Mouse (Mus musculus) spleen, embryonic (tissue): Measurements from ENCODE around the gene Cdk14.
"Not testable (repeated sequence)": the region's sequence is repeated elsewhere in the genome, so short reads cannot be mapped to it uniquely, and the experiment has no call there.

Experiments
- CTCF ChIA-PET: fragments of 350-600 bp; sonication (Branson Sonifier 250); formaldehyde crosslinking; loops from one replicate; lab custom pipeline; 2022; lab: Charles Lee

Gene Cdk14

GRCm38 (mm10) chr5:5265861-5266786 is 154.0 kb downstream of the Cdk14 start:
- CTCF ChIA-PET: no interaction called here

- CTCF ChIA-PET: no interaction called here
These were observed 154.7 kb downstream of the Cdk14 start for GRCm38 (mm10) chr5:5265401-5265841.

GRCm38 (mm10) chr5:5264712-5265111 is 155.4 kb downstream of the Cdk14 start:
- CTCF ChIA-PET: interaction anchor here (0.7 kb wide), 1 partner anchor 302 kb away, joined by 9 read pairs; no protein-coding TSS in a partner anchor

GRCm38 (mm10) chr5:5261725-5262296 is 158.3 kb downstream of the Cdk14 start:
- CTCF ChIA-PET: interaction anchor here (0.5 kb wide), 1 partner anchor 383 kb away, joined by 7 read pairs; no protein-coding TSS in a partner anchor

GRCm38 (mm10) chr5:5260966-5261724 is 159.0 kb downstream of the Cdk14 start:
- CTCF ChIA-PET: interaction anchor here (0.5 to 0.7 kb wide), 2 partner anchors 20 to 1880 kb away, joined by 4 to 10 read pairs; no protein-coding TSS in a partner anchor

- CTCF ChIA-PET: interaction anchor here (0.7 kb wide), 1 partner anchor 1881 kb away, joined by 4 read pairs; no protein-coding TSS in a partner anchor
These were observed 159.8 kb downstream of the Cdk14 start for GRCm38 (mm10) chr5:5260309-5260708.

- CTCF ChIA-PET: interaction anchor here (0.6 kb wide), 1 partner anchor 143 kb away, joined by 3 read pairs; no protein-coding TSS in a partner anchor
These were observed 165.7 kb downstream of the Cdk14 start for GRCm38 (mm10) chr5:5254391-5254790.

GRCm38 (mm10) chr5:5253177-5253576 is 166.9 kb downstream of the Cdk14 start:
- CTCF ChIA-PET: interaction anchor here (0.7 kb wide), 1 partner anchor 86 kb away, joined by 9 read pairs; no protein-coding TSS in a partner anchor

- CTCF ChIA-PET: no interaction called here
These were observed 172.4 kb downstream of the Cdk14 start for GRCm38 (mm10) chr5:5247671-5248070.

- CTCF ChIA-PET: no interaction called here
These were observed 173.5 kb downstream of the Cdk14 start for GRCm38 (mm10) chr5:5246534-5247175.

- CTCF ChIA-PET: no interaction called here
These were observed 174.9 kb downstream of the Cdk14 start for GRCm38 (mm10) chr5:5245182-5245581.

GRCm38 (mm10) chr5:5243648-5244047 is 176.5 kb downstream of the Cdk14 start:
- CTCF ChIA-PET: no interaction called here

- CTCF ChIA-PET: no interaction called here
These were observed 177.4 kb downstream of the Cdk14 start for GRCm38 (mm10) chr5:5242704-5243103.

- CTCF ChIA-PET: no interaction called here
These were observed 179.0 kb downstream of the Cdk14 start for GRCm38 (mm10) chr5:5241088-5241487.

GRCm38 (mm10) chr5:5240121-5240520 is 180.0 kb downstream of the Cdk14 start:
- CTCF ChIA-PET: no interaction called here

- CTCF ChIA-PET: not testable (repeated sequence)
These were observed 185.2 kb downstream of the Cdk14 start for GRCm38 (mm10) chr5:5234935-5235334.

GRCm38 (mm10) chr5:5226966-5227365 is 193.1 kb downstream of the Cdk14 start:
- CTCF ChIA-PET: no interaction called here

- CTCF ChIA-PET: no interaction called here
These were observed 208.4 kb downstream of the Cdk14 start for GRCm38 (mm10) chr5:5211780-5212135.

- CTCF ChIA-PET: no interaction called here
These were observed 208.9 kb downstream of the Cdk14 start for GRCm38 (mm10) chr5:5211034-5211779.

GRCm38 (mm10) chr5:5208016-5208415 is 212.1 kb downstream of the Cdk14 start:
- CTCF ChIA-PET: no interaction called here
